Comparison of ENCODE assay signal across 1 mouse cellular context in genomic region chr4:133186856-133187255, GRCm38 (mm10).
TF ChIP-seq lines count a peak whose summit lies in the region.

No protein-coding gene starts in this region.

TF ChIP-seq in CH12.LX, 34 proteins besides CTCF, POLR2A, EP300 and RAD21:
- TF ChIP-seq ZKSCAN1 (IDR thresholded peaks at IDR 0.05; ENCODE audit: borderline replicate concordance, low read depth, low read length) = no peak
- TF ChIP-seq SMC3 (IDR thresholded peaks at IDR 0.05; ENCODE audit: low read depth, low read length) = peak; percentile 33
